Mouse (Mus musculus) myocyte (in vitro differentiated cells): Measurements from ENCODE around the gene B3gnt8.

ENCODE experiments used
- CEBPB ChIP-seq: IDR thresholded peaks from 2 replicates; pipeline ENCODE4 v1.6.1; 2011; ENCODE audit warnings: mild to moderate bottlenecking, moderate library complexity; ENCODE audit not compliant: poor library complexity, insufficient read depth, severe bottlenecking
- MAX ChIP-seq: IDR thresholded peaks from one replicate; pipeline ENCODE4 v1.6.1; 2011; ENCODE audit warnings: low read depth, mild to moderate bottlenecking, control low read depth
- MYOG ChIP-seq, 3 experiments: IDR thresholded peaks; one replicate each; pipeline ENCODE4 v1.6.1; 2011; ENCODE audit warnings: control low read depth in 2 of 3, low read depth in 2 of 3, mild to moderate bottlenecking in 2 of 3; ENCODE audit not compliant: insufficient read length in 2 of 3, control insufficient read depth in 1 of 3, insufficient read depth in 1 of 3
- POLR2A ChIP-seq: IDR thresholded peaks from one replicate; pipeline ENCODE4 v1.6.1; 2011; ENCODE audit warnings: low read depth, mild to moderate bottlenecking, control low read depth, moderate library complexity; ENCODE audit not compliant: insufficient read length

DNA sequence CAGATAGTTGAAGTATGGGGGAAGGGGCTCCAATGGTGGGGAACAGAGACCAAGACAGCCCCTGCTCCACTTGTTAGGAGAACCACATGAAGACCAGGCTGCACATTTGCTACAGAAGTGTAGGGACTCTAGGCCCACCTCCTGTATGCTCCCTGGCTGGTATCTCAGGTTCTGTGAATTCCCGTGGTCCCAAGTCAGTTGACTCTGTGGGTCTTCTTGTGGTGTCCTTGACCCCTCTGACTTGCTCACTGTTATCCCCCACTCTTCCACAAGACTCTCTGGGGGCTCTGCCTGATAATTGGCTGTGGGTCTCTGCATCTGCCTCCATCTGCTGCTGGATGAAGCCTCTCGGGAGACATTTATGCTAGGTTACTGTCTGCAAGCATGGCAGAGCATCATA lies 35.2 kb upstream of the B3gnt8 start:
- TF ChIP-seq CEBPB (no peak), MYOG (IDR thresholded peaks at IDR 0.05; ENCODE audit: control insufficient read depth in 1 of 3, insufficient read depth in 1 of 3, insufficient read length in 2 of 3, low read depth in 2 of 3) (no peak), MAX (no peak), POLR2A (no peak)
